Mouse (Mus musculus): ENCODE measurements around the gene Gm3336. TPM values are rescaled to one million over a fixed set of nuclear protein-coding genes. Genes with fewer than 3 reads are reported as not detected.

Gm3336 gene
- polyA plus RNA-seq, 1 experiment = 0.61 TPM

DNA sequence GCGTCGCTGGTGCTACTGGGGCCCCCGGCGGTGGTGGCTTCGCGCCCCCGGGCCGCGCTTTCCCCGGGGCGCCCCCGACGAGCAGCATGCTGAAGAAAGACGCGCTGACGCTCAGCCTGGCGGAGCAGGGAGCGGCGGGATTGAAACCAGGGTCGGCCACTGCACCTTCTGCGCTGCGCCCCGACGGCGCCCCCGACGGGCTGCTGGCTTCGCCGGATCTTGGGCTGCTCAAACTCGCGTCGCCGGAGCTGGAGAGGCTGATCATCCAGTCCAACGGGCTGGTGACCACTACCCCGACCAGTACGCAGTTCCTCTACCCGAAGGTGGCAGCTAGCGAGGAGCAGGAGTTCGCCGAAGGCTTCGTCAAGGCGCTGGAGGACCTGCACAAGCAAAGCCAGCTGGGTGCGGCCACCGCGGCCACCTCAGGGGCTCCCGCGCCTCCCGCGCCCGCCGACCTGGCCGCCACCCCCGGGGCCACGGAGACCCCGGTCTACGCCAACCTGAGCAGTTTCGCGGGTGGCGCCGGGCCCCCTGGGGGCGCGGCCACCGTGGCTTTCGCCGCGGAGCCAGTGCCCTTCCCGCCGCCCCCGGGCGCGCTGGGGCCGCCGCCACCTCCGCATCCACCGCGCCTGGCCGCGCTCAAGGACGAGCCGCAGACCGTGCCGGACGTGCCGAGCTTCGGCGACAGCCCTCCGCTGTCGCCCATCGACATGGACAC, 19.1 kb upstream of the Gm3336 start:
- no peaks in the 10 kb centered on the region for H3K36me3 ChIP-seq (ENCODE audit: control insufficient read depth, insufficient read depth, low read length)
- H3K27ac ChIP-seq (ENCODE audit: insufficient read depth, low read depth, low read length) = peak overlapping the region; percentile 92
- TF ChIP-seq CTCF (conservative IDR thresholded peaks at IDR 0.05; ENCODE audit: insufficient read depth, insufficient read length, low read depth, low read length) = no peak
- no peak for TF ChIP-seq POLR2A (IDR thresholded peaks at IDR 0.05; ENCODE audit: low read depth, low read length)
- no peak for DNase-seq
- H3K27me3 ChIP-seq (replicated peaks; ENCODE audit: control insufficient read depth, insufficient read depth, low read length) = no peaks in the 10 kb centered on the region
- H3K4me1 ChIP-seq (ENCODE audit: control insufficient read depth, insufficient read depth, low read length) = peaks cover 32% of the 10 kb centered on the region
- H3K4me3 ChIP-seq (ENCODE audit: insufficient read depth, low read depth, low read length) = peak overlapping the region; percentile 67
- WGBS = under 1% methylated on average over 83 of the region's 89 CpGs

- H3K27ac ChIP-seq (ENCODE audit: insufficient read depth, low read depth, low read length) = peak overlapping the region; percentile 92
- TF ChIP-seq CTCF (conservative IDR thresholded peaks at IDR 0.05; ENCODE audit: insufficient read depth, insufficient read length, low read depth, low read length) (no peak), POLR2A (IDR thresholded peaks at IDR 0.05; ENCODE audit: low read depth, low read length) (peak; percentile 49)
- peak overlapping the region; percentile 67 for H3K4me3 ChIP-seq (ENCODE audit: insufficient read depth, low read depth, low read length)
- peaks cover 32% of the 10 kb centered on the region for H3K4me1 ChIP-seq (ENCODE audit: control insufficient read depth, insufficient read depth, low read length)
- DNase-seq = peak; percentile 85
- under 1% methylated on average over 59 of the region's 59 CpGs for WGBS
- H3K27me3 ChIP-seq (replicated peaks; ENCODE audit: control insufficient read depth, insufficient read depth, low read length) = no peaks in the 10 kb centered on the region
- H3K36me3 ChIP-seq (ENCODE audit: control insufficient read depth, insufficient read depth, low read length) = no peaks in the 10 kb centered on the region
Observed at GRCm38 (mm10) chr8:70699834-70700554, 18.3 kb upstream of the Gm3336 start.

- TF ChIP-seq POLR2A (IDR thresholded peaks at IDR 0.05; ENCODE audit: low read depth, low read length) = peak; percentile 10
- peak; percentile 85 for TF ChIP-seq CTCF (conservative IDR thresholded peaks at IDR 0.05; ENCODE audit: insufficient read depth, insufficient read length, low read depth, low read length)
- H3K4me1 ChIP-seq (ENCODE audit: control insufficient read depth, insufficient read depth, low read length) = peaks cover 31% of the 10 kb centered on the region
- H3K36me3 ChIP-seq (ENCODE audit: control insufficient read depth, insufficient read depth, low read length) = no peaks in the 10 kb centered on the region
- 0% methylated on average over 20 of the region's 20 CpGs for WGBS
- no peaks in the 10 kb centered on the region for H3K27me3 ChIP-seq (replicated peaks; ENCODE audit: control insufficient read depth, insufficient read depth, low read length)
- peak overlapping the region; percentile 67 for H3K4me3 ChIP-seq (ENCODE audit: insufficient read depth, low read depth, low read length)
- no peak overlapping the region for H3K27ac ChIP-seq (ENCODE audit: insufficient read depth, low read depth, low read length)
- peak; percentile 96 for DNase-seq
Observed at GRCm38 (mm10) chr8:70700555-70700922, 17.8 kb upstream of the Gm3336 start.

GRCm38 (mm10) chr8:70701048-70701981, 17.0 kb upstream of the Gm3336 start:
- H3K4me3 ChIP-seq (ENCODE audit: insufficient read depth, low read depth, low read length) = peak overlapping the region; percentile 12; the same call in 1 of the 2 replicates
- peaks cover 24% of the 10 kb centered on the region for H3K4me1 ChIP-seq (ENCODE audit: control insufficient read depth, insufficient read depth, low read length)
- no peaks in the 10 kb centered on the region for H3K36me3 ChIP-seq (ENCODE audit: control insufficient read depth, insufficient read depth, low read length)
- 46% methylated on average over 10 of the region's 10 CpGs for WGBS
- DNase-seq = no peak
- no peaks in the 10 kb centered on the region for H3K27me3 ChIP-seq (replicated peaks; ENCODE audit: control insufficient read depth, insufficient read depth, low read length)
- TF ChIP-seq POLR2A (IDR thresholded peaks at IDR 0.05; ENCODE audit: low read depth, low read length) (no peak), CTCF (conservative IDR thresholded peaks at IDR 0.05; ENCODE audit: insufficient read depth, insufficient read length, low read depth, low read length) (no peak)
- no peak overlapping the region for H3K27ac ChIP-seq (ENCODE audit: insufficient read depth, low read depth, low read length)

DNA sequence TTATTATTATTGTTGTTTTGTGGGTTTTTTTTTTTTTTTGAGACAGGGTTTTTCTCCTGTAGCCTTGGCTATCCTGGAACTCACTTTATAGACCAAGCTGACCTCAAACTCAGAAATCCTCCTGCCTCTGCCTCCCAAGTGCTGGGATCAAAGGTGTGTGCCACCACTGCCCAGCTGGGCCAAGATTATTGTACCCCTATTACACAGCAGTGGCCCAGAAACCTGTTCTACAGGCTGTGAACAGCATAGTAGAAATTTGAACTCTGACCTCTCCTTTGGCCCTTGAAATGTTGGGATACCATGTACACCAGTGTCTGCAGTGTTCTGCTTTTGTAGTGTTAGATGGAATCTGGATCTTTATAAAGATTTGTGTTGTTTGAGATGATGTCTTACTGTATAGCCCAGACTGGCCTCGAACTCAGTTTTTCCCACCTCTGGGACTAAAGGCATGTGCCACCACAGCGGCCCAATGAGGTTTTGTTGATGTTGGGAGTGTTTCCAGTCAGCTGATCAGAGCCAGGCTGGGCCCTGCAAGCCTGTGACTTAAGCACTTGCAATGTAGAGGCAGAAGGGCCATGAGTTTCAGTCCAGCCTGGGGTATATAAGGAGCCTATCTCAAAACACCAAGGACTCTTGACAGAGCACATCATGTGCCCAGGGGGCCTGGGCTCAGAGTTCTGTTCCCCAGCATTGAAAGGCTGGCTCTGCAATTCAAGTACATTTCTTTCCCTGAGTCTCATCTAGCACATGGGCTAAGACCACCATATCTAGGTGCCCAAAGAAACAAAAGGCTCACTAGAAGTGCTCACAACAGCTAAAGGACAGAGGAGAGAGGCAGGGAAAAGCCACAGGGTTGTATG, 16.1 kb upstream of the Gm3336 start:
- no peak for DNase-seq
- Histone ChIP-seq H3K27me3 (replicated peaks; ENCODE audit: control insufficient read depth, insufficient read depth, low read length) (no peaks in the 10 kb centered on the region), H3K4me3 (ENCODE audit: insufficient read depth, low read depth, low read length) (no peak overlapping the region), H3K36me3 (ENCODE audit: control insufficient read depth, insufficient read depth, low read length) (no peaks in the 10 kb centered on the region), H3K4me1 (ENCODE audit: control insufficient read depth, insufficient read depth, low read length) (peaks cover 17% of the 10 kb centered on the region), H3K27ac (ENCODE audit: insufficient read depth, low read depth, low read length) (no peak overlapping the region)
- 56% methylated on average over 2 of the region's 2 CpGs for WGBS
- no peak for TF ChIP-seq CTCF (conservative IDR thresholded peaks at IDR 0.05; ENCODE audit: insufficient read depth, insufficient read length, low read depth, low read length)
- no peak for TF ChIP-seq POLR2A (IDR thresholded peaks at IDR 0.05; ENCODE audit: low read depth, low read length)

- peak; percentile 34 for DNase-seq
- Histone ChIP-seq H3K4me1 (ENCODE audit: control insufficient read depth, insufficient read depth, low read length) (peaks cover 11% of the 10 kb centered on the region; the same call in 1 of the 2 replicates), H3K4me3 (ENCODE audit: insufficient read depth, low read depth, low read length) (no peak overlapping the region), H3K36me3 (ENCODE audit: control insufficient read depth, insufficient read depth, low read length) (no peaks in the 10 kb centered on the region), H3K27me3 (replicated peaks; ENCODE audit: control insufficient read depth, insufficient read depth, low read length) (no peaks in the 10 kb centered on the region), H3K27ac (ENCODE audit: insufficient read depth, low read depth, low read length) (no peak overlapping the region)
- TF ChIP-seq POLR2A (IDR thresholded peaks at IDR 0.05; ENCODE audit: low read depth, low read length) = no peak
- TF ChIP-seq CTCF (conservative IDR thresholded peaks at IDR 0.05; ENCODE audit: insufficient read depth, insufficient read length, low read depth, low read length) = no peak
- WGBS = 62% methylated on average over 3 of the region's 3 CpGs
Observed at GRCm38 (mm10) chr8:70702842-70703182, 15.5 kb upstream of the Gm3336 start.
